25 mouse cellular contexts compared by ENCODE assay signal in genomic region chr5:66279650-66280049, GRCm38 (mm10). TPM values are rescaled to one million over a fixed set of nuclear protein-coding genes. Genes with fewer than 3 reads are reported as not detected.
DNase-seq lines count a peak whose midpoint lies in the region; ATAC-seq and TF ChIP-seq lines count a peak whose summit lies in the region.
"Had no signal": no experiment of that assay in that cellular context is flagged by ENCODE, and none has a peak within 500 bp of the region (broad histone marks: within the 10 kb centered on the region; RNA-seq: fewer than 3 reads in every experiment).

No protein-coding gene starts in this region.

- no peak for TF ChIP-seq POLR2A in CH12.LX (IDR thresholded peaks at IDR 0.05; ENCODE audit: low read depth, low read length)

- TF ChIP-seq RAD21 in CH12.LX (IDR thresholded peaks at IDR 0.05; ENCODE audit: low read depth, low read length): no peak

- no peak overlapping the region for H3K4me3 ChIP-seq in CH12.LX (replicated peaks in 1 of 3; ENCODE audit: low read depth in 2 of 3, low read length in 2 of 3, poor library complexity in 1 of 3)
- H3K4me3 ChIP-seq: forebrain, embryonic 15.5 days; heart, embryonic 15.5 days had no signal

- TF ChIP-seq CTCF in CH12.LX (conservative IDR thresholded peaks at IDR 0.05 in 1 of 2, IDR thresholded peaks at IDR 0.05 in 1 of 2; ENCODE audit: low read depth in 2 of 2, low read length in 2 of 2): no peak

- peak; percentile 6 for DNase-seq in CH12.LX (ENCODE audit: extremely low read depth)
- DNase-seq in MEL-GATA-1-ER (ENCODE audit: extremely low read depth, low read depth): peak; percentile 3
- no peak for DNase-seq in spleen, postnatal 4 days (ENCODE audit: low spot score in 2 of 2)
- no peak for DNase-seq in adipocyte (ENCODE audit: low spot score)
- no peak for DNase-seq in right cerebral cortex, postnatal 36 days (ENCODE audit: low spot score in 2 of 2)
- DNase-seq: adrenal gland, postnatal 10 days; adrenal gland, postnatal 36 days; cerebellum, adult 11 months; cerebellum, adult 2 months; cerebellum, adult 9-11 months; cerebellum, postnatal 25 days; gastrocnemius, postnatal 25 days; heart, postnatal 10 days; heart, postnatal 36 days; kidney, adult 2 months had no signal

- H3K27ac ChIP-seq in CH12.LX (ENCODE audit: insufficient read depth, low read depth): no peak overlapping the region
- H3K27ac ChIP-seq: forebrain, embryonic 15.5 days; heart, embryonic 15.5 days; hindbrain, embryonic 14.5 days had no signal

- no peaks in the 10 kb centered on the region for H3K27me3 ChIP-seq in CH12.LX (replicated peaks)
- H3K27me3 ChIP-seq: forebrain, embryonic 15.5 days; heart, embryonic 15.5 days had no signal

- no peaks in the 10 kb centered on the region for H3K79me2 ChIP-seq in CH12.LX (replicated peaks; ENCODE audit: control insufficient read depth, extremely low read depth, insufficient read depth, poor library complexity, severe bottlenecking)

- dilution Hi-C loops in CH12.LX (cut with MboI; ENCODE audit: extremely low pct_ligation_motif_present, extremely low pct_unique_long_range_greater_than_20kb, low sequenced_read_pairs): no loop called here

- peaks cover 0 to 6% of the 10 kb centered on the region in 2 experiments; a peak in 2 of 4 replicates for H3K4me1 ChIP-seq in CH12.LX (ENCODE audit: control insufficient read depth in 1 of 2, insufficient read depth in 2 of 2)
- H3K4me1 ChIP-seq: forebrain, embryonic 15.5 days; heart, embryonic 15.5 days had no signal

- H3K9ac ChIP-seq in CH12.LX (ENCODE audit: insufficient read depth, low read depth): no peak overlapping the region
- H3K9ac ChIP-seq: forebrain, embryonic 15.5 days; heart, embryonic 15.5 days; hindbrain, embryonic 14.5 days had no signal

- no peak for TF ChIP-seq EP300 in CH12.LX (IDR thresholded peaks at IDR 0.05; ENCODE audit: low read length)

- no peak overlapping the region for H3K4me2 ChIP-seq in CH12.LX (ENCODE audit: insufficient read depth, low read depth, poor library complexity, severe bottlenecking)
- H3K4me2 ChIP-seq: forebrain, embryonic 15.5 days; heart, embryonic 11.5 days; heart, embryonic 15.5 days; hindbrain, embryonic 14.5 days had no signal

- no peaks in the 10 kb centered on the region for H3K9me3 ChIP-seq in CH12.LX (replicated peaks; ENCODE audit: low read length)
- H3K9me3 ChIP-seq: forebrain, embryonic 15.5 days; heart, embryonic 15.5 days had no signal

- in situ Hi-C loops in CH12.LX (cut with MboI; ENCODE audit: low pct_ligation_motif_present, low pct_unique_long_range_greater_than_20kb, low sequenced_read_pairs): loop anchor here (10.0 kb wide), 1 partner anchor 95 kb away; no protein-coding TSS in a partner anchor

- peak; percentile 71 for ATAC-seq in granulocyte monocyte progenitor cell, adult 5-6 weeks (replicated peaks; ENCODE audit: poor library complexity, severe bottlenecking)
- peak; percentile 39; the same call in 1 of the 2 replicates for ATAC-seq in megakaryocyte progenitor cell, adult 5-6 weeks (replicated peaks; ENCODE audit: poor library complexity)
- ATAC-seq: activated CD4-positive, CD25-positive, alpha-beta regulatory T cell, adult 4 months; forebrain, embryonic 15.5 days; intestine, postnatal 0 days had no signal

- H3K36me3 ChIP-seq in CH12.LX (replicated peaks in 1 of 2; ENCODE audit: control insufficient read depth in 1 of 2, insufficient read depth in 1 of 2, low read length in 1 of 2): no peaks in the 10 kb centered on the region
- H3K36me3 ChIP-seq: forebrain, embryonic 15.5 days; G1E; heart, embryonic 15.5 days had no signal

TF ChIP-seq in CH12.LX, 34 proteins besides CTCF, POLR2A, EP300 and RAD21:
- no peak for TF ChIP-seq ETS1 (conservative IDR thresholded peaks at IDR 0.05; ENCODE audit: low read depth, low read length)
- peak; percentile 88 for TF ChIP-seq ZNF384 (IDR thresholded peaks at IDR 0.05; ENCODE audit: low read depth, low read length)

RNA-seq across cellular contexts. Expression of gene Nsun7, which starts 20.0 kb away (rescaled TPM):
- total RNA-seq in CH12.LX (2012; rRNA removed): 0.04 and 0.13 TPM in 2 replicates
- total RNA-seq in CH12.LX (2014; rRNA removed): not detected in 2 replicates
- polyA plus RNA-seq in CH12.LX (2012; ENCODE audit: insufficient read length, low read depth): 0.15 TPM in 1 of 2 replicates, not detected in the other
- total RNA-seq in granulocyte monocyte progenitor cell, adult 5-6 weeks (2014; fragmentation: Nextera tagmentation): not detected in 2 replicates
- not detected in 2 replicates for total RNA-seq in granulocyte monocyte progenitor cell, adult 5-6 weeks (2017)
- not detected in 2 replicates for total RNA-seq in megakaryocyte progenitor cell, adult 5-6 weeks (2015)
- total RNA-seq in megakaryocyte progenitor cell, adult 5-6 weeks (2017): 0.17 TPM in 1 of 2 replicates, not detected in the other
- total RNA-seq: gastrocnemius, adult 8-10 months; gastrocnemius, postnatal 25 days had no signal
- polyA plus RNA-seq: G1E had no signal

Comparison
In these comparisons a context has a peak if more than half of its experiments do, and no peak if none do; other contexts are left out.
1. DNase-seq: peak in CH12.LX (single experiment) and MEL-GATA-1-ER (single experiment); none in spleen, postnatal 4 days (0 of 2), adipocyte (single experiment) and right cerebral cortex, postnatal 36 days (0 of 2).